Mouse (Mus musculus) heart, embryonic 15.5 days (tissue): ENCODE results near the gene Map1s. TPM values are rescaled to one million over a fixed set of nuclear protein-coding genes. Genes with fewer than 3 reads are reported as not detected.

Experiments used
- ATAC-seq: fragments of 200-750 bp; cut with Nextera tagmentation; replicated peaks from 2 replicates; pipeline ENCODE4 v1.8.0; 2017; ENCODE audit warnings: low read depth, moderate TSS enrichment; ENCODE audit not compliant: insufficient number of reproducible peaks, insufficient read depth, low FRiP score
- H3K27ac ChIP-seq: fragments of 300-500 bp; sonication (generic); 2 replicates; pipeline ENCODE4 v1.5.1; 2015; ENCODE audit warnings: mild to moderate bottlenecking, inconsistent platforms
- H3K27me3 ChIP-seq: fragments of 300-500 bp; sonication (generic); 2 replicates; pipeline ENCODE4 v1.6.1; 2015; ENCODE audit warnings: inconsistent platforms
- H3K36me3 ChIP-seq: fragments of 300-500 bp; sonication (generic); 2 replicates; pipeline ENCODE4 v1.6.1; 2015; ENCODE audit warnings: mild to moderate bottlenecking, inconsistent platforms
- H3K4me1 ChIP-seq: fragments of 300-500 bp; sonication (generic); replicated peaks from 2 replicates; pipeline ENCODE4 v1.6.1; 2015; ENCODE audit warnings: inconsistent platforms
- H3K4me2 ChIP-seq: fragments of 300-500 bp; sonication (generic); 2 replicates; pipeline ENCODE4 v1.6.1; 2015; ENCODE audit warnings: inconsistent platforms, mild to moderate bottlenecking, moderate library complexity
- H3K4me3 ChIP-seq: fragments of 300-500 bp; sonication (generic); 2 replicates; pipeline ENCODE4 v1.5.1; 2015; ENCODE audit warnings: mild to moderate bottlenecking, inconsistent platforms
- H3K9ac ChIP-seq: fragments of 300-500 bp; sonication (generic); 2 replicates; pipeline ENCODE4 v1.6.1; 2015; ENCODE audit warnings: mild to moderate bottlenecking, inconsistent platforms
- H3K9me3 ChIP-seq: fragments of 300-500 bp; sonication (generic); replicated peaks from 2 replicates; pipeline ENCODE4 v1.6.1; 2016; ENCODE audit warnings: inconsistent platforms
- WGBS: fragments of 180-500 bp; shearing (Covaris S2); methylation state at CpG from one replicate; pipeline ENCODE4 v1.1.7; 2015; ENCODE audit warnings: mixed read lengths; 5-methylcytosine and 5-hydroxymethylcytosine counted together
- polyA plus RNA-seq: library from polyadenylated mRNA; unstranded; fragments of >200 nt; fragmentation: Nextera tagmentation; extraction: Ambion mirVana; gene quantifications from 2 replicates; pipeline ENCODE4 v1.2.1, GENCODE M21; 2015

Gene Map1s
- polyA plus RNA-seq = 30.3 and 41.6 TPM in 2 replicates

GRCm38 (mm10) chr8:70905831-70906736, at the start of gene Map1s:
Map1s (plus strand) TSS chr8:70905932.
- WGBS = under 1% methylated on average over 86 of the region's 86 CpGs
- peak; percentile 87 for ATAC-seq
- Histone ChIP-seq H3K27me3 (no peaks in the 10 kb centered on the region; the same call in 1 of the 2 replicates), H3K4me1 (peaks cover 20% of the 10 kb centered on the region), H3K4me2 (peak within 1 kb of the TSS; percentile 75), H3K36me3 (no peaks in the 10 kb centered on the region), H3K4me3 (peak within 1 kb of the TSS; percentile 83), H3K9ac (peak within 1 kb of the TSS; percentile 84), H3K9me3 (no peaks in the 10 kb centered on the region), H3K27ac (peak within 1 kb of the TSS; percentile 93)

GRCm38 (mm10) chr8:70856028-70856427, 49.7 kb upstream of the Map1s start:
- no peak overlapping the region for H3K9ac ChIP-seq
- 60% methylated on average over 5 of the region's 5 CpGs for WGBS
- peaks cover 13% of the 10 kb centered on the region; the same call in 1 of the 2 replicates for H3K27me3 ChIP-seq
- no peaks in the 10 kb centered on the region for H3K9me3 ChIP-seq
- no peaks in the 10 kb centered on the region for H3K36me3 ChIP-seq
- no peak overlapping the region for H3K4me3 ChIP-seq
- H3K27ac ChIP-seq = no peak overlapping the region
- H3K4me2 ChIP-seq = no peak overlapping the region
- no peak for ATAC-seq
- H3K4me1 ChIP-seq = peaks cover 11% of the 10 kb centered on the region

- Histone ChIP-seq H3K9me3 (no peaks in the 10 kb centered on the region), H3K36me3 (no peaks in the 10 kb centered on the region), H3K4me2 (peak overlapping the region; percentile 93), H3K27me3 (peaks cover 18% of the 10 kb centered on the region), H3K4me1 (peaks cover 11% of the 10 kb centered on the region), H3K9ac (peak overlapping the region; percentile 51), H3K27ac (no peak overlapping the region), H3K4me3 (peak overlapping the region; percentile 55)
- peak; percentile 65 for ATAC-seq
- 6% methylated on average over 33 of the region's 33 CpGs for WGBS
Measured at GRCm38 (mm10) chr8:70856541-70857197, 49.1 kb upstream of the Map1s start.

- Histone ChIP-seq H3K9me3 (no peaks in the 10 kb centered on the region), H3K27me3 (peaks cover 26% of the 10 kb centered on the region), H3K27ac (no peak overlapping the region), H3K4me2 (no peak overlapping the region), H3K36me3 (no peaks in the 10 kb centered on the region), H3K9ac (no peak overlapping the region), H3K4me3 (no peak overlapping the region), H3K4me1 (peaks cover 15% of the 10 kb centered on the region)
- 32% methylated on average over 4 of the region's 4 CpGs for WGBS
- ATAC-seq = no peak
Measured at GRCm38 (mm10) chr8:70857516-70857915, 48.2 kb upstream of the Map1s start.

GRCm38 (mm10) chr8:70862824-70863641, 42.7 kb upstream of the Map1s start, which contains the start of gene Kcnn1:
Kcnn1 (minus strand) TSS chr8:70863258.
- Histone ChIP-seq H3K9me3 (no peaks in the 10 kb centered on the region), H3K9ac (peak within 1 kb of the TSS; percentile 71), H3K36me3 (no peaks in the 10 kb centered on the region), H3K4me2 (peak within 1 kb of the TSS; percentile 91), H3K27ac (peak within 1 kb of the TSS; percentile 86), H3K4me3 (peak within 1 kb of the TSS; percentile 79), H3K27me3 (peaks cover 38% of the 10 kb centered on the region), H3K4me1 (peaks cover 39% of the 10 kb centered on the region)
- WGBS = under 1% methylated on average over 55 of the region's 55 CpGs
- ATAC-seq = no peak

- Histone ChIP-seq H3K4me1 (peaks cover 50% of the 10 kb centered on the region), H3K4me2 (peak overlapping the region; percentile 91), H3K27ac (peak overlapping the region; percentile 86), H3K9me3 (no peaks in the 10 kb centered on the region), H3K9ac (peak overlapping the region; percentile 71), H3K4me3 (peak overlapping the region; percentile 79), H3K36me3 (no peaks in the 10 kb centered on the region), H3K27me3 (peaks cover 38% of the 10 kb centered on the region)
- no peak for ATAC-seq
- 2% methylated on average over 46 of the region's 46 CpGs for WGBS
Measured at GRCm38 (mm10) chr8:70863956-70864711, 41.6 kb upstream of the Map1s start.

GRCm38 (mm10) chr8:70864712-70865221, 41.0 kb upstream of the Map1s start:
- Histone ChIP-seq H3K36me3 (no peaks in the 10 kb centered on the region), H3K4me2 (peak overlapping the region; percentile 91), H3K4me1 (peaks cover 55% of the 10 kb centered on the region), H3K27ac (peak overlapping the region; percentile 86), H3K4me3 (peak overlapping the region; percentile 79), H3K27me3 (peaks cover 38% of the 10 kb centered on the region), H3K9me3 (no peaks in the 10 kb centered on the region), H3K9ac (peak overlapping the region; percentile 71)
- no peak; the same call in 1 of the 2 replicates for ATAC-seq
- WGBS = 2% methylated on average over 24 of the region's 24 CpGs

GRCm38 (mm10) chr8:70865350-70866000, 40.3 kb upstream of the Map1s start:
- Histone ChIP-seq H3K27me3 (peaks cover 38% of the 10 kb centered on the region), H3K27ac (peak overlapping the region; percentile 86), H3K4me3 (peak overlapping the region; percentile 79), H3K9ac (peak overlapping the region; percentile 71), H3K4me2 (peak overlapping the region; percentile 91), H3K4me1 (peaks cover 58% of the 10 kb centered on the region), H3K36me3 (no peaks in the 10 kb centered on the region), H3K9me3 (no peaks in the 10 kb centered on the region)
- WGBS = under 1% methylated on average over 46 of the region's 46 CpGs
- ATAC-seq = peak; percentile 90

GRCm38 (mm10) chr8:70866001-70866520, 39.7 kb upstream of the Map1s start:
- Histone ChIP-seq H3K4me2 (peak overlapping the region; percentile 91), H3K4me3 (peak overlapping the region; percentile 79), H3K9me3 (no peaks in the 10 kb centered on the region), H3K36me3 (no peaks in the 10 kb centered on the region), H3K27me3 (peaks cover 38% of the 10 kb centered on the region), H3K9ac (peak overlapping the region; percentile 28; the same call in 1 of the 2 replicates), H3K4me1 (peaks cover 58% of the 10 kb centered on the region), H3K27ac (peak overlapping the region; percentile 86)
- WGBS = 8% methylated on average over 12 of the region's 12 CpGs
- ATAC-seq = no peak
